Mouse (Mus musculus) T-helper 2 cell (primary cell): Measurements from ENCODE around the gene Cntn6.

Experiments used
- in situ Hi-C: fragments of 300-600 bp; cut with MboI, MseI; formaldehyde crosslinking; loops from one replicate; pipeline ENCODE4 v1.15.1; 2025; ENCODE audit warnings: high pct_unique_total_duplicates

Gene Cntn6

DNA sequence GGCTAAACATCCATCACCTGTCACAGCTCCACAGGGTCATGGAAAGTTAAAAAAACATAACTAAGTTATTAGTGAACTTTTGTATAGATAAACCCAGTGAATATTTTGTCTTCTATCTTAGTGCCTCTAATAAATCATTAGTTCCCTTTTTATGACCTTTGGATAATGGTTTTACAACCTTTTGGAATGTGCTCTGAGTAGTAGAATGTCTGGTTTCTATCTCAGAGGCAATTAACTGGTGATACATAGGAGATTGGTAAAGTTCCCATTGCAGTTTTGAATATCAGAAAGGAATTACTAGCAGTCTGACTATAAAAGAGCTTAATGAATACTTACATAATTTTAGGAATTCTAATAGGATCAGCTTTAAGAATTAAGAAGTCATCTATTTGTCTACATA, 265.5 kb downstream of the Cntn6 start:
- in situ Hi-C loops: no loop called here

DNA sequence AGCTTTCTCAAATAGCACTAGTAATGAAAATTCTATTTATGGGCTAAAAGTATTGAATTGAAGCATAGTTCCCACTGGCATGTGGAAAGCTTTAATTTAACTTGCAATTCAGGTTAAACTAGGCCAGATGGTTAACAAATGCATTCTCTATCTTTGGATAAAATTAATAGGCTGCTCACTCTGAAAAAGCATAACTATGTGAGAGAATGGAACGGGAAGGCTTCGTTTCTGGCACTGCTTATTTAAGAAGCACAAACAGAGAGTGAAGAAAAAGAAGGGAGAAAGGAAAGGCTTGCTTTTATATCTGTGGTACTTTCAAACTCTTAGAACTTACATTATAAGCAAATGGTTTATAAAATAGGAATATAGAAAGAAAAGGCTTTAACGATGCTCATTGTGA, 268.6 kb downstream of the Cntn6 start:
- in situ Hi-C loops: no loop called here

DNA sequence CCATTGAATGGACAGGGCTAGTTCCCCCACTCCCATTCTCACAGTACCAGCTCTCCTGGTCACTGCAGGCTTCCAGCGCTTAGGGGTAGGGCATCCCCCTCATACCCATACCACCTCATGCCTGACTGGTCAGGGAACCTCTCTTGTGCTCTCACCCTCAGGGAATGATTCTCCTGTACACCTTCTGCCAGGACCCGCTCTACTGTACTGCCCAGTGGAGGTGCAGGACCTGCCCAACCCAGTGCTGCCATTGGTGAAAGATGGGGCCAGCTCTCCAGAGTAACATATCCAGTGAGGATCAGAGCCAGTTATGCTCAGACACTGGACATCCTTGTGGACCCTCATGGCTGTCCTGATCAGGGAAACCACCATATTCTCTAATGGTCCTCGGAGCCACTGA, 291.3 kb downstream of the Cntn6 start:
- in situ Hi-C loops: no loop called here

DNA sequence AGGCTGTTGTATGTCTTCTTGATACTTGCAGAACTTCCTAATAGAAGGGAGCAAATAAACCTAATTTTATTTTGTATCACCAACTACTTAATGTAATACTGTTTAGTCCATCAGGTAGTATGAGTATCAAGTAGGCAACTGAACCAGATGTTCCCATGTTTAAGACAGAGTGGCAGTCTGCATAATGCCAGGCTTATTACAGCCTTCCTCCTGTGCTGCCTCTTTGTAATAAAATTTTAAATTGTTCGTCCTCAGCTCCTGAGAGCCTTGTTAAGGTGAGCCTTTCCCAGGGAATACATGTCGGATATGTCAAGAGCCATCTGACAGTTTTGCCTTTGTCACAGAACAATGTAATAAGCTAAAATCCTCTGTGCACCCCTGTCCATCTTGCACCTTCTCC, 294.9 kb downstream of the Cntn6 start:
- in situ Hi-C loops: no loop called here

DNA sequence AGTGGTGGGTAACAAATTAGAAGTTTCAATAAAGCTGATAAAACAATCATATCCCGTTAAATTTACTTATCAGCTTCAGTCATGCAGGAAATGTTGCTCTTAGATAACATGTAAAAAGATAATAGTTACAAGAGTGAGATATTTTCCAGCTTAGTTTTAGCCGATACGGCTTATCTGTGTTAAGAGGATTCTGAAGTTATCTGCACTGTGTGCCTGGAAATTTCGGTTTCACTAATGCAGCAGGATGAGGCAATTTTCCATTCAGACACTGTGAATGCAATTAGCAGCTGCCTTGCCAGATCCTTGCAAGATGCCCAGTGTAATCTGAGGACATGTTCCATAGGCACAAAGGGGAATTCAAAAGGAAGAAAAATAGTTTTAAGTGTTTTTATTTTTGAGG, 315.9 kb downstream of the Cntn6 start:
- in situ Hi-C loops: no loop called here

DNA sequence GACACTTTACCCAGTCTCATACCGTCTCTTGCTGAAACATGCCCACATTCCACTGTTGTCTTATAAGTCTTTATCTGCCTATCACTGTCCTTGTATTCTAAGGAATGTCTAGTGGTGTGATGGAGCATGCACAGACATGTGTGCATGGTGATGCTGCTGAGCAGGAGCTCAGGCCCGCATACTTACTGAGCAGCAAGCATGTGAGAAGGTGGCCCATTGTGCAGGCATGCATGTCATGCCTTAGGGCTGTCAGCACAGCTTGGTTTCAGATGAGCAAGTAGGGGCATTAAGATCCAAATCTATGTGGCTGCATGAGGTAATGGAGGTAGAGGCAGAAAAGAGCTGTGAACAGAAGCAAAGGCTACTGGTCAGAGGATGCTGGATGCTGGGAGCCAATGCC, 323.0 kb downstream of the Cntn6 start:
- in situ Hi-C loops: no loop called here

DNA sequence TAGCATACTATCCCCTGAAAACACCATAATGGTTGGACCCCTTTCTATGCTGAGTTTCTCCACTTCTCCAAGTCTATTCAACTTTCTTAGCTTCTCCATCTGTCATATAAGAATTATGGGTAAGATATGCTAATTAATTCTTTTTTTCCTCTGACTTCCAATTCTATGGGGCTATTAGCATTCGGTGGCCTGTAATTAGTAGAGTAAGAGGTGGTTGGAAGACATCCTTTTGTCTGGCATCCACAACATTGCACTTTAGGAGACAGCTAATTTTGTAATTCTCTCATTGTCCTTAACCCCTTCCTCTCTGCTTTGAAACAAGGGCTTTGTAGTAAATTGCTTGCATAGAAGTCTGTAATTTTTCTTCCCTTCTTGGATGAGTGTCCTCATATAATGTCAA, 387.1 kb downstream of the Cntn6 start:
- in situ Hi-C loops: no loop called here

DNA sequence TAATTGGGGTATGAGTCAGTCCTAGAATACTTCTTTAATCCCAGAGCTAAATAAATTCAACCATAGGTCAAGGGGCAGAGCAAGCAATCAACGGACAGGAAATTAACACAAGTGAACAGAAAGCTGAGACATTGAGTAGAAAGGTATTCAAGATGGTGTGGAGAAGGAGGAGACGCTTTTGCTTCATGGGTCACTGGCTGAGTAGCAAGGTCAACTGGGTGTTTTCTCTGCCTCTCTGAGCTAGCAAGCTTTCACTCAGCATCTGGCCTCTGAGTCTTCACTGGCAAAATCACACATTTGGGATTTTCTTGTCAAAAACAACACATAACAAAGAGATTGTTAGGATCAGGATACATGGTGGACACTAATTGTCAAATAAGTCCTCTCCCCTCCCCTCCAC, 391.4 kb downstream of the Cntn6 start:
- in situ Hi-C loops: no loop called here

DNA sequence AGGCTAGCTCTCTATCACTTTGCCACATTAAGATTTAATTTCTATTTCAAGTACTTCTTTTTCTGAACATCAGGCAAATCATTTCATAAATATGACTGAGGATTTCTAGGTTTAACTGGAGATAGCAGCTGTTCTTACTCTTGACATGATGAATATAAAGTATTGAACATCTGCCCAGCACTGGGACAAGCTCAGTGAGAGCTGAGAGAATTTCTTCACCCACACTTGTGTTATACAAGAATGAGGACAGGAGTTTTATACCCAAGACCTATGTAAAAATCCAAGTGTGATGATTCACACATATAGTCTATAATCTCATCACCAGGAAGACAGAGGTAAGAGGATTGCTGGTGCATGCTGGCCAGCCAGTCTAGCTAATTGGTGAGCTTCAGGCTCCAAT, 393.2 kb downstream of the Cntn6 start:
- in situ Hi-C loops: no loop called here

DNA sequence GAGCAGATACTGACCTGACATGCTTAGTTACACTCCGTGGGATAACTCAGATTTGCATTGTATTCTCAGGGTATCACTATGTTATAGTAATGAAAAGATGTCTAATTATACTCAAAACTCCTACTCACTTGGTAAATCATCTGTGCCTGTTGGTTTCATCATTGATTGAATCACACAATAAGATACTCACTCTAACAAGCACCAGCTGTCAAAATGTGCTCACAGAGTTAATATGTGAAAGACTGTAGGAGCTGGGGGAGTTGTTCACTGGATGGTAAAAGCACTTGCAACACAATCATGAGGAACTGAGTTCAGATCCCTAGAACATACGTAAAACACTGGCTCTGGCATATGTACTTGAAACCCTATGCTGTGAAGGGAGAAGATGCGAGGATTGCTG, 398.5 kb downstream of the Cntn6 start:
- in situ Hi-C loops: no loop called here
